Mouse (Mus musculus): ENCODE measurements around the gene Ldlrad1.

The Ldlrad1 gene

GRCm38 (mm10) chr4:107208880-107209279 lies at the start of gene Ldlrad1:
Ldlrad1 (plus strand) TSS chr4:107209180.
- DNase-seq = no peak

GRCm38 (mm10) chr4:107160181-107160580 lies 48.8 kb upstream of the Ldlrad1 start:
- DNase-seq = no peak

GRCm38 (mm10) chr4:107163341-107163740 lies 45.6 kb upstream of the Ldlrad1 start:
- DNase-seq = no peak

- peak; percentile 79 for DNase-seq
Observed at GRCm38 (mm10) chr4:107163756-107164587, 45.0 kb upstream of the Ldlrad1 start.

- DNase-seq = no peak
Observed at GRCm38 (mm10) chr4:107166700-107167099, 42.3 kb upstream of the Ldlrad1 start.

- DNase-seq = no peak
Observed at GRCm38 (mm10) chr4:107167798-107168197, 41.2 kb upstream of the Ldlrad1 start.

- DNase-seq = peak; percentile 18
Observed at GRCm38 (mm10) chr4:107177506-107177905, 31.5 kb upstream of the Ldlrad1 start.

GRCm38 (mm10) chr4:107178182-107178829 lies 30.7 kb upstream of the Ldlrad1 start, which contains the start of gene Tmem59:
Tmem59 (plus strand) TSS chr4:107178399.
- peak; percentile 96 for DNase-seq

- peak; percentile 51 for DNase-seq
Observed at GRCm38 (mm10) chr4:107178830-107179490, 30.0 kb upstream of the Ldlrad1 start, which contains the start of gene Tceanc2. Tceanc2 (minus strand) TSS chr4:107179116.

GRCm38 (mm10) chr4:107179561-107179960 lies 29.4 kb upstream of the Ldlrad1 start:
- no peak for DNase-seq

GRCm38 (mm10) chr4:107180746-107181145 lies 28.2 kb upstream of the Ldlrad1 start:
- no peak for DNase-seq

GRCm38 (mm10) chr4:107181866-107182265 lies 27.1 kb upstream of the Ldlrad1 start:
- DNase-seq = no peak

GRCm38 (mm10) chr4:107182796-107183195 lies 26.2 kb upstream of the Ldlrad1 start:
- no peak for DNase-seq

- DNase-seq = no peak
Observed at GRCm38 (mm10) chr4:107183203-107183602, 25.8 kb upstream of the Ldlrad1 start.

GRCm38 (mm10) chr4:107185703-107186102 lies 23.3 kb upstream of the Ldlrad1 start:
- no peak for DNase-seq

- DNase-seq = no peak
Observed at GRCm38 (mm10) chr4:107193841-107194240, 15.1 kb upstream of the Ldlrad1 start.

GRCm38 (mm10) chr4:107196454-107196853 lies 12.5 kb upstream of the Ldlrad1 start:
- no peak for DNase-seq

GRCm38 (mm10) chr4:107198072-107198471 lies 10.9 kb upstream of the Ldlrad1 start:
- no peak for DNase-seq

- no peak for DNase-seq
Observed at GRCm38 (mm10) chr4:107201779-107202178, 7.2 kb upstream of the Ldlrad1 start.

GRCm38 (mm10) chr4:107203001-107203400 lies 6.0 kb upstream of the Ldlrad1 start:
- DNase-seq = no peak

GRCm38 (mm10) chr4:107207016-107207415 lies 2.0 kb upstream of the Ldlrad1 start:
- DNase-seq = no peak

- DNase-seq = no peak
Observed at GRCm38 (mm10) chr4:107210483-107211097, 1.6 kb downstream of the Ldlrad1 start.

- DNase-seq = no peak
Observed at GRCm38 (mm10) chr4:107211465-107211864, 2.5 kb downstream of the Ldlrad1 start.

All from cerebellum, adult 8-10 months (tissue).